Mouse (Mus musculus): Measurements from ENCODE around the gene Gm4131.

GRCm38 (mm10) chr14:62563679-62564078, 3.0 kb downstream of the Gm4131 start:
- TF ChIP-seq CTCF (IDR thresholded peaks at IDR 0.05; ENCODE audit: low read depth, low read length) (no peak), POLR2A (IDR thresholded peaks at IDR 0.05; ENCODE audit: extremely low read depth, insufficient read depth, low read length) (no peak)
